Mouse (Mus musculus) 416B (cell line): ENCODE measurements around the gene Knstrn.

Experiments
- DNase-seq: peaks from one replicate; pipeline ENCODE4 v3.0.0; 2011; ENCODE audit warnings: low read depth

Knstrn gene

DNA sequence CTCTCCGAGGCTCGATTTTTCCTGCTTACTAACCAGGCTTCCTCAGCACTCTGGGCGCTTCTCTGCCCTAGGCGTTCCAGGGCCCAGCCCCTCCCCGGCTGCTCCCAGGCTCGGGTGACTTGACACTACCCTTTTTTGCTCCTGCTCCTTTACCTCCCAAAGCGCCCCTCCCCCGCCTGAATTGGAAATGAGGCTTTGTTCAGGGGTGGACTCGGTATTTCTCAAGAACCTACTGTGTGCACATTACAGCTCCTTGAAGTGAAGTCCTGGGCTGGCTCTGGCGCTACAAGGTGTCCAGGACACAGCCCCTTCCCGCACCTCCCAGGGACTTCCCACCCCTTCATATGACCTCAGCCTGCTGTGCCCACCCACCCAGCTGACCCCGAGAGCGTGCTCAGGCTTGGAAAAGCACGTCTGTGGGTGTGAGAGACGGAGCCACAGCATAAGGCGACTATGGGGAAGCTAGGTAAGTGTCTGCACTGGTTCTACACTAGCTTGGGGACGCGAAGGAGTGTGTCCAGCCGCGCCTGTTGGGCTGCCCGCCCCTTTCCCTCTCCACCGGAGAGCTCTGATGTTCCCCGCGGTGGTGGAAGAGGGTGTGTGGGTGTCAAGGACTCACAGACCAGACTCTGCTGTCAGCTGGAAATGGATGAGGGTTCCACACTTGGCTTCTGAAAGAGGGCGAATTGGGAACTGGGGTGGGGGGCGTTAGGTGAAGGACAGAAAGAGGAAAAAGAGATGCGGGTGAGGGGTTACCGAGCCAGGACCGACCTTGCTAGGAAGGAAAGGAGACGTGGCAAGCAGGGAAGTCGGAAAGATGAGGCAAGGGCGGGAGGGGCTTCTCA is 86.4 kb downstream of the Knstrn start, which contains the start of gene Bahd1:
TSS of gene Bahd1 (plus strand) at position 397 of the 845 bp plus-strand sequence.
- DNase-seq: peak; percentile 32

DNA sequence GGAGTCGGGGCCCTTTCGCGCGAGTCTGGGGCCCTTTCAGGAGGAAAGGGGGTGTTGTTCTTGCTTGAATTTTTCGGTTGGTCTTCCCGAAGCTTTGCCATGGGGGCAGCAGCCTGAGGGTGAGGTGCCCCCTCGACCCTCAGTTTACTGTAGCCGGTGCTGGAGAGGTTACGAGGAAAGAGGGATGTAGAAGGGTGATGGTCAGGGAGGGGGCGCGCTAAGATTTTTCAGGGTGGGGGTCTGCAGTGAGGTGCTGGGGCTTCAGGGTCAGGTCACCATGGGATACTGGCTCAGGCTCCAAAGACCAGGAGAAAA is 87.0 kb downstream of the Knstrn start:
- DNase-seq: peak; percentile 33

DNA sequence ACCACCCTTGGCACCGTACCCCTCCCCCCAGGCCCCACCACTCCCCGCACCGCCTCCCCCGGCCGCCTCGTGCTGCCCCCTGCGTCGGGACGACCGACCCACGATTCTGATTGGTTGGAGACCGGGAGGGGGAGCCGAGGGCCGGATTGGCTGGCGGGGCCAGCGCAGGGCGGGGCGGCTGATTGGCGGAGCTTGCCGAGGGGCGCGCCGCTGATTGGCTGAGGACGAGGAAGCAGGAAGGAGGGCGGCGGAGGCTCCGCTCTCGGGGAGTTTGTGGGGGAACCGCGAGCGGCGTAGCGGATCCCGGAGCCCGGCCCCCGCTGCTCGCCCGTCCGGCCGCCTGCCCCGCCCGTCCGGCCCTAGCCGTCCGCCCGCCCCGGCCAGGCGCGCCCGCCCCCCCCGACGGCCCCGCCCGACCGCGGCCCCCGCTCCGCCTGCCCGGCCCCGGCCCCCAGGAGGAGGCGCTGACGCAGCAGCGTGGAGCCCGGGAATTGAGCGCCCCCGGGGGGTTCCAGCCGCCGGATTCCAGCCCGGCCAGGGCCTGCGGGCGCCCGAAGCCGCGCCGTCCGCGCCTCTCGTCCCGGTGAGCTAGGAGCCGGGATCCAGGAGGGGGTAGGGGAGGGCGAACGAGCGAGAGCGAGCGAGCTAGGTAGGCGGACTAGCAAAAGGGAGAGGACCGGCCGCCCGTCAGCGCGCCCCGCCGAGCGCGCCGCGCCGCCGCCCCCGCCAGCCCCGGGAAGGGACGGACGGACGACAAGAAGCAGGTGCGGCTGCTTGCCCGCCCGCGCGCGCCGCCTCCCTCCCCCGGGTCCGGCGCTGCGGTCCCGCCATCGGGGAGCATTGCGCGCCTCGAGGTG is 87.6 kb downstream of the Knstrn start:
- peak; percentile 94 for DNase-seq

GRCm38 (mm10) chr2:118902051-118903025 is 88.5 kb downstream of the Knstrn start:
- DNase-seq: peak; percentile 47

- DNase-seq: no peak
These were observed 89.5 kb downstream of the Knstrn start for GRCm38 (mm10) chr2:118903333-118903741.
